Mouse (Mus musculus): ENCODE measurements around the gene Gm10837. TPM values are rescaled to one million over a fixed set of nuclear protein-coding genes. Genes with fewer than 3 reads are reported as not detected.

Gene Gm10837
- polyA plus RNA-seq, 1 experiment from 2014 or later = 0.57 TPM

DNA sequence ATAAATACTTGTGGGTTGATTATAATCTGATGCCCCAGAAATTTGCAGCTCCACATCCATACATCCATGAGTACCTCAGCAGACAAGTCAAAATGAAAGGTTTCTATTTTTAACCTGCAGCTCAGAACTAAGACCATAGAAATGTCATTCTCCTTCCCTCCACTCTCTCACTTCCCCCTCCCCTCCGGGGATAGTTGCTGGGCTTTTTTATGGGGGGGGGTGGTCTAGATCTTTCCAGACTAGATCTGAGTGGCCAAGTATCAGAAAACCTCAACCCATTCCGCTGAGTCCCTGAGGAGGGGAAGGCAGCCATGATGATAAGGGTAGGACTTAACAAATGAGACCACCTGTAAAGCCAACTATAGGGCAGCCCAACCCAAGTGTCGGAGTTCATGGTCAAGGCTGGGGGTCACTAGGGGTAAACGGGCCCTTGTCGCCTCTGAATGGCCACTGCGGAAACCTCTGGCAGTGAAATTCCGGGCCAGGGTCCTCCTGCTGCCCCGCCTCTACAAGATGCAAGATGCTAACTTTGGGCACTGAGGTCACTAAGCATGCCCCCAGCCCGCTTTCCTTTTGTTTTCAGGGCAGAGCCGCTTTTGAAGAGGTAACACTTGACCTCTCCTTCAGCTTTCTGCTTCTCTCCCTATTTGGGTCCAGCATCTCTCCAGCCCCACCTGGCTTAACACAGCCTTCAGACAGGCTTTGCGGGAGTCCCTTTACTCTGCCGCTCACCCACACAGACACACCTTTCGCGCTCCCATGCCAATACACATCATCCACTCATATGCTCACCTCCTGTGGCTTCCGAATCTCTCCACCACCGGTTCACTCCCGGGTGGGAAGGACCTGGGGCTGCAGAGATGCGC lies 6.6 kb upstream of the Gm10837 start:
- WGBS = 7% methylated on average over 18 of the region's 18 CpGs
- Histone ChIP-seq H3K9me3 (no peaks in the 10 kb centered on the region), H3K27ac (no peak overlapping the region), H3K4me1 (peaks cover 8% of the 10 kb centered on the region; the same call in 1 of the 2 replicates), H3K27me3 (replicated peaks) (peaks cover 60% of the 10 kb centered on the region), H3K4me3 (0 out of 2 replicates have a peak overlapping the region, but pooled peaks have one; percentile 0), H3K9ac (0 out of 2 replicates have a peak overlapping the region, but pooled peaks have one; percentile 8), H3K36me3 (no peaks in the 10 kb centered on the region), H3K4me2 (replicated peaks) (peak overlapping the region; percentile 53)
- no peak for ATAC-seq (ENCODE audit: low FRiP score, low read depth)

DNA sequence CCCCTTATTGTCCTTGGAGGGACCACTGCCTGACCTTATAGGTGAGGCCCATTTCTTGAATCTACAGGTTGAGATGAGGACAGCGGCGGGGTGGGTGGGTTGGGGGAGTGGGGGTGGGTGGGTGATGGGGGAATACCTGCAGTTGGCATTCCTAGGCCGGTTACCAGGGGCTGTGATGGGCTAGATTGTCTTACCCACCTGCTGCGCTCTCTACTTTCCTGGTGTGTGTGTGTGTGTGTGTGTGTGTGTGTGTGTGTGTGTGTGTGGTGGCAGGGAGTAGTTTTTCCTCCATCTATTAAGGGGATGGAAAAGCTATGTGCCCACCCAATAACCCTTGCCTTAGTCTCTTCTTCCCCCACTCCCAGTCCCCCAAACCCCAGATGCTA lies 5.9 kb upstream of the Gm10837 start:
- Histone ChIP-seq H3K36me3 (no peaks in the 10 kb centered on the region), H3K27ac (no peak overlapping the region), H3K9me3 (no peaks in the 10 kb centered on the region), H3K4me3 (0 out of 2 replicates have a peak overlapping the region, but pooled peaks have one; percentile 0), H3K4me1 (peaks cover 6% of the 10 kb centered on the region; the same call in 1 of the 2 replicates), H3K27me3 (replicated peaks) (peaks cover 57% of the 10 kb centered on the region), H3K9ac (0 out of 2 replicates have a peak overlapping the region, but pooled peaks have one; percentile 8), H3K4me2 (replicated peaks) (peak overlapping the region; percentile 53)
- 8% methylated on average over 4 of the region's 4 CpGs for WGBS
- ATAC-seq (ENCODE audit: low FRiP score, low read depth) = no peak

DNA sequence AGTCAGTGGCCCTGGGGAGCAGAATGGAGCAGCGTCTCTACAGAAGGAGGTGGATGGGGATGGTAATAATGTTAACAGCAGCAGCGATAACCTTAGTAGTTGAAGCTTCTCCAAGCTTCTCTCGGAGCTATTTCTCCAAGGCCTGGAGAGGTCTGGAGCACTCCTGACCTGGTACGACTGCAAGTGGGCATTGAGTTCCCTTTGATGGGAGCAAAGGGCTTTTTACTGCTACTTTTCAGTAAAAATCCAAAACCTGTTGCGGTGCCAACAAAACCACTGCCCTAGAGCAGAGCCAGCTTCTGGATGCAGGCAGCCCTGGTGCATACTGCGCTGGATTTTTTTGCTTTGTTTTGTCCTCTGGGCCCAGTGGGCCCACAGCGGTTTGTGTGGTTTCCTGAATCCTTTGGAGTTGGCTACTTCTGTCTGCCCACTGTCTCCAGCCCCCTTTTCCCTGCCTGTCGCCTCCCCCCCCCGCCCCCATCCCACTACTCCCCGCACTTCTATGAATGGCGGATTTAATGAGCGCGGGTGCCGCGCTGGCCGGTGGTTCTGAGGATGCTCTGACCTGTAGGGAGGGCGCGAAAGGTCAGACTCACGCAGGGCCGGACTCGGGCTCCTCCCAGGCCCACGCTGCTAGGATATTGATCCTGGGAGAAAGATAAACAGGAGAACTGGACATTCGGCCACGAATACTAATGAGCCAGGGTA lies 5.4 kb upstream of the Gm10837 start:
- no peak overlapping the region for H3K27ac ChIP-seq
- H3K4me3 ChIP-seq = peak overlapping the region; percentile 15; the same call in 1 of the 2 replicates
- H3K36me3 ChIP-seq = no peaks in the 10 kb centered on the region
- H3K4me1 ChIP-seq = peaks cover 10% of the 10 kb centered on the region; the same call in 1 of the 2 replicates
- no peak for ATAC-seq (ENCODE audit: low FRiP score, low read depth)
- WGBS = under 1% methylated on average over 24 of the region's 24 CpGs
- peaks cover 60% of the 10 kb centered on the region for H3K27me3 ChIP-seq (replicated peaks)
- no peaks in the 10 kb centered on the region for H3K9me3 ChIP-seq
- H3K4me2 ChIP-seq (replicated peaks) = peak overlapping the region; percentile 53
- peak overlapping the region; percentile 13; the same call in 1 of the 2 replicates for H3K9ac ChIP-seq

DNA sequence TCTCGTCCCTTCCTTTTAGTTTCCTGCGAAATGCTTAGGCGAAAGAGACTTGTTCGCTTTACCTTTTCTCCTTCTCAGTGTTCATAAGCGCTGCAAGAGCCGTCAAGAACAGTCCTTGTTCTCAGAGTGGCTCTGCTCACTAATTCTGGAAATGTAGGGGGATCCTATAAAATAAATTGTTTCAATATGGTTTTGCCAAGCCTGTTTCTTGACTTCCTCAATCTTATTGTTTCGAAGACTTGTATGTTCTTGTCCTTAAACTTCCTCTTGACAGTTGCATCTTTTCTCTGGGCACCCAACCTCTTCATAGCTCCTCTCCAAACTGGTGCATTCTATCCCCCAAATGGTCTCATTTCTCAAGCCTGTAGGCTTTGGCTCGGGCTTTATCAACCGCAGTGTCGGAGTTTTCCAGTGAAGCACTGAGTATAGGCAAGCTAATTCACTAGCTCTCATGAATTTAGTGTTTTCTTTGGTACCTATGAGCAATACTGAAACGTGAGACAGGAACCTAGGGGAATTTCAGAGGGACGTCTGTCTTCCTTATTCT lies 4.7 kb upstream of the Gm10837 start:
- no peak for ATAC-seq (ENCODE audit: low FRiP score, low read depth)
- H3K27ac ChIP-seq = no peak overlapping the region
- no peaks in the 10 kb centered on the region for H3K9me3 ChIP-seq
- H3K27me3 ChIP-seq (replicated peaks) = peaks cover 63% of the 10 kb centered on the region
- H3K4me3 ChIP-seq = no peak overlapping the region; the same call in 1 of the 2 replicates
- 2% methylated on average over 12 of the region's 12 CpGs for WGBS
- H3K9ac ChIP-seq = no peak overlapping the region; the same call in 1 of the 2 replicates
- peak overlapping the region; percentile 53 for H3K4me2 ChIP-seq (replicated peaks)
- H3K36me3 ChIP-seq = no peaks in the 10 kb centered on the region
- H3K4me1 ChIP-seq = peaks cover 17% of the 10 kb centered on the region; the same call in 1 of the 2 replicates

DNA sequence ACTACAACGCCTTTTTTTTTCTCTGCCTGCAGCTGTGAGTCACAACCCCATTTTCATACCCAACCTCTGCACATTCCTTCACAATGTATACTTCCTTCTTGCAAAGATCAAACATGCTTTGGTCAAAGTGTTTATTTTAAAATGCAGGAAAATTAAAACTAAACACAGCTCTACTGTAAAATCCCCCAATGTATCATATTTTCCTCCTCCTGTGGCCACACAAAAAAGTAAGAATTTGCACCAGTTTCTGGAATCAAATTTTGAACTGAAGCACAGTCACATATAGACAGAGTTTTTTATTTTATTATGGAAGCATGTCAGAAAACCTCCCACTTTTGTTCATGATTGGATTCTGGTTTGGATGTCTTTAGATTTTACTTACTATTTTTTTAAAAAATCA lies 3.8 kb upstream of the Gm10837 start:
- Histone ChIP-seq H3K9me3 (no peaks in the 10 kb centered on the region), H3K4me1 (peaks cover 18% of the 10 kb centered on the region; the same call in 1 of the 2 replicates), H3K27ac (no peak overlapping the region), H3K4me2 (replicated peaks) (no peak overlapping the region), H3K4me3 (no peak overlapping the region), H3K27me3 (replicated peaks) (peaks cover 64% of the 10 kb centered on the region), H3K36me3 (no peaks in the 10 kb centered on the region), H3K9ac (no peak overlapping the region)
- no peak for ATAC-seq (ENCODE audit: low FRiP score, low read depth)
- WGBS = 7% methylated on average over 1 of the region's 1 CpGs

DNA sequence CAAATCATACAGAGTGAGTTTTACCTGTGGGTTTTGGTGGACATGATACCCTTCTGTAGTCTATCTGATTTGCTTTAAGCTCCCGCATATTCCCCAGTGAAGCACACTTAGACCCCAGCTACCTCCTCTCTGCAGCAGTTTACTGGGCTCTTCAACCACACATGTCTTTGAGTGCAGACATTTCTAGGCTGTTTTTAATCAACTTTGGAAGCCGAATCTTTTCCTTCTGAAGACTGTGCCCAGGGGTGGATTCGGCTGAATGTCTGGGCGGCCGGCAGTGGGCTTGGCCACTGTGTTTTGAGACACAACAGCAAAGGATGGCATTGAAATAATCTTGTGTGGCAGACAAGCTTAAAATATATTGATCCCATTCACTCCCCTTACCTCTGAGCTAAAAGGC lies 3.0 kb upstream of the Gm10837 start:
- peaks cover 12% of the 10 kb centered on the region; the same call in 1 of the 2 replicates for H3K4me1 ChIP-seq
- no peak overlapping the region; the same call in 1 of the 2 replicates for H3K4me2 ChIP-seq (replicated peaks)
- H3K27ac ChIP-seq = no peak overlapping the region
- no peak overlapping the region for H3K4me3 ChIP-seq
- no peaks in the 10 kb centered on the region for H3K9me3 ChIP-seq
- WGBS = 5% methylated on average over 5 of the region's 5 CpGs
- H3K9ac ChIP-seq = no peak overlapping the region
- no peaks in the 10 kb centered on the region for H3K36me3 ChIP-seq
- ATAC-seq (ENCODE audit: low FRiP score, low read depth) = no peak
- peaks cover 58% of the 10 kb centered on the region for H3K27me3 ChIP-seq (replicated peaks)

DNA sequence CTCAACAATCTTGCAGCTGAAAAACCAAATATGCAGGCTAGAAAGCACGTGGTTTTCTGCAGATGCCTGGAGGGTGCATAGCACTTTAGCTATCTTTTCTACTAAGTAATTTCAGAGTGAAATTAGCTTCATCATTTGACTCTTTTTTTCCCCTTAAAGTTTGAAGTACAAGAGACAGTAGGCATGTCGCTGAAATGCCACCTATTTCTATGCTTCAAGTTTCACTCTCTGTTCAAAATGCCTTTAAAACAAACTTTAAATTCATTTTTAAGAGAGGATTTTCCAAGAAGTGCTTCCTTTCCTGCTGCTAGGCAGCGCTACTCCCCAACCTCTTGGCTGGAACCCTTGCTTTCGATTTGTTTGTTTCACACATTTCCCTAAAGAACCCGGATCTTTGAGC lies 1.3 kb upstream of the Gm10837 start:
- H3K4me3 ChIP-seq = no peak overlapping the region
- no peaks in the 10 kb centered on the region for H3K36me3 ChIP-seq
- under 1% methylated on average over 5 of the region's 5 CpGs for WGBS
- H3K27ac ChIP-seq = no peak overlapping the region
- H3K4me2 ChIP-seq (replicated peaks) = peak overlapping the region; percentile 33; the same call in 1 of the 2 replicates
- H3K4me1 ChIP-seq = peaks cover 12% of the 10 kb centered on the region; the same call in 1 of the 2 replicates
- H3K9ac ChIP-seq = no peak overlapping the region
- H3K27me3 ChIP-seq (replicated peaks) = peaks cover 52% of the 10 kb centered on the region
- no peak for ATAC-seq (ENCODE audit: low FRiP score, low read depth)
- H3K9me3 ChIP-seq = peaks cover 4% of the 10 kb centered on the region; the same call in 1 of the 2 replicates

DNA sequence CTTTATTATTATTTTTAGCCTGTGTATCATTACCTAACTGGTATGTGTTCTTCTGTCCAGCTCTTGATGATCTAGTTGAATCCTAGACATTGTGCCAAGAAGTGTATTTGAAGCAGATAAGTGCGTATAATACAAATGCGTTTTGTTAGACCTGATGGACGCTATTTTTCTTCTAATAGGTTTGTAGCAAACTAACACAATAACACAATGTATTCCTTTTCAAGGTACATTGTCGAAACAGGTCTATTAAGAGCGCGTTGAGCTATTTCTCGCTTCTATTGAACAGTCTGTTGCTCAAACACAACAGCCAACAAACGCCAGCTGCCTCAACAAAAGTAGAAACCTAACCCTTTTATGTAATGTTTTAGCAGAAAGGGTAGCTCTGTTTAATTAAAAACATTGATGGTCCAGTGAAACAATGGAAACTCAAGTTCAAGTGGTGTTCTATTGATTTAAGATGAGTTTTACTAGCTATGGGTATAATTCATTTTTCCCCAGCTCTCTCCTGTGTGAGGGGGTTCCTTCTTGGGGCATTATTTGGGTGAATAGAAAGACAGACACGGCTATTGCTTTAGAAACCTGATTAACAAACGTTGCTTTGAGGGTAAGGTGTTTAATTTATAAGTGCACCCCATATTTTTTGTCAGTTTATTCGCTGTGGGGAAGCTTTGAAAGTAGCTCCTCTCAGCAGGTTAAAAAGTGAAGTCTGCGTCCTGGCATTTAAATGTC lies 536 bp upstream of the Gm10837 start:
- ATAC-seq (ENCODE audit: low FRiP score, low read depth) = peak; percentile 71
- peak overlapping the region; percentile 60 for H3K4me2 ChIP-seq (replicated peaks)
- H3K9me3 ChIP-seq = peaks cover 4% of the 10 kb centered on the region; the same call in 1 of the 2 replicates
- H3K36me3 ChIP-seq = no peaks in the 10 kb centered on the region
- no peak overlapping the region for H3K9ac ChIP-seq
- 2% methylated on average over 12 of the region's 12 CpGs for WGBS
- peaks cover 44% of the 10 kb centered on the region for H3K27me3 ChIP-seq (replicated peaks)
- H3K4me3 ChIP-seq = 0 out of 2 replicates have a peak overlapping the region, but pooled peaks have one; percentile 28
- H3K4me1 ChIP-seq = peaks cover 12% of the 10 kb centered on the region; the same call in 1 of the 2 replicates
- H3K27ac ChIP-seq = no peak overlapping the region

DNA sequence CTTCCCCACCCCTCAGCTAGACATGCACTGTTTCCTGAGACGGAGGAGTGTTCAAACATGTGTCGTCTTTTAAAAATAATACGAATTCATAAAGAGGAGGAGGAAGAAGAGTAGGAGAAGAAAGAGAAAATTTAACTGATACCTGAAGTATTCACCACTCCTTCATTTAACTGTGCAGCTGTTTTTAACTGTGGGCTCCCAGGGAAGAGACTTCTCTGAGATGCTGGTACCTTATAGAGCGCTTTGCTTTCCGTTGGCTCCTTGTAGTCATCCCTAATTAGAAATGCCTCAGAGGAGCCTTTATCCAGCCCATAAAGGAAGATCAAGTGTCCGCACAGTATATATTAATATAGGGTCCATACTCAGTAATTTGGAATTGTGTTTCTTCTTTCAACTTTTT lies 1.1 kb downstream of the Gm10837 start:
- no peaks in the 10 kb centered on the region for H3K36me3 ChIP-seq
- H3K9me3 ChIP-seq = peaks cover 4% of the 10 kb centered on the region; the same call in 1 of the 2 replicates
- 0 out of 2 replicates have a peak, but pooled peaks cover 12% of the 10 kb centered on the region for H3K4me1 ChIP-seq
- H3K27me3 ChIP-seq (replicated peaks) = peaks cover 31% of the 10 kb centered on the region
- H3K4me2 ChIP-seq (replicated peaks) = no peak overlapping the region
- no peak overlapping the region for H3K4me3 ChIP-seq
- ATAC-seq (ENCODE audit: low FRiP score, low read depth) = no peak
- H3K27ac ChIP-seq = no peak overlapping the region
- 66% methylated on average over 6 of the region's 6 CpGs for WGBS
- H3K9ac ChIP-seq = no peak overlapping the region

DNA sequence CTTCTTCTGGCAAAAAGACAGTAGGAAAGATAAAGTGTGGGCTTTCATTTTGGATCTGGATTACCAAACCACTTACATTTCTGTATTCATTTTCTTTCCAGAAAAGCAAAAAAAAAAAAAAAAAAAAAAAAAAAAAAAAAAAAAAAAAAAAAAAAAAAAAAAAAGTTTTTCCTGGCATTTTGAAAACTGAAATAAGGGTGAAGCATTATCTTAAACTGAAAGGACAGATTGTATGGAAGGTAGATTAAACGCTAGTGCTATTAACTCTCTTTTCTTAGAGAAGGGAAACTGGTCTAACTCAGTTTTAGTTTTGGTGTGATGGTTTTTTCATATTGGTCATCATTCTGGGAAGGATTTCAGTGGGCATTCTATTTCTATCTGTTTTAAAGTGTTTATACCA lies 1.6 kb downstream of the Gm10837 start:
- no peak for ATAC-seq (ENCODE audit: low FRiP score, low read depth)
- H3K9ac ChIP-seq = no peak overlapping the region
- WGBS = 80% methylated on average over 1 of the region's 1 CpGs
- no peak overlapping the region for H3K27ac ChIP-seq
- H3K9me3 ChIP-seq = peaks cover 4% of the 10 kb centered on the region; the same call in 1 of the 2 replicates
- no peak overlapping the region for H3K4me2 ChIP-seq (replicated peaks)
- peaks cover 30% of the 10 kb centered on the region for H3K27me3 ChIP-seq (replicated peaks)
- H3K36me3 ChIP-seq = no peaks in the 10 kb centered on the region
- 0 out of 2 replicates have a peak, but pooled peaks cover 12% of the 10 kb centered on the region for H3K4me1 ChIP-seq
- H3K4me3 ChIP-seq = no peak overlapping the region

DNA sequence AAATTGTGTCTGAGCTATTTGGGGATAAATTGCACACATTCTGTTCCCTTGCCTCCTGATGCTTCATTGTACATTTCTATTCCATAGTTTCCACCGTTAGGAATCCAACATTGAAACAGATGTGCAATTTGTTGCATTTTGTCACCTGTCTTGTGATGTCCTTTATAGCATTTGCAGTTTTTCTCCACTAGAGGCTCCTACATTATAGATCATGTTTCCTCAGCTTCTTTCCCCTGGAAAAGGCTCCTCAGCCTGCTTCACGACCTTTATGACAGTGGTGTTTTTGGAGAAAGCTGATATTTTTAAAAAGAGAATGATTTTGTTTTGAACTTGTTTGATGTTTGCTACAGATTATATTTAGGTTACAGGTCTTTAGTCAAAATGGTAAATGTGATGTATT lies 18.7 kb downstream of the Gm10837 start:
- Histone ChIP-seq H3K27ac (no peak overlapping the region), H3K4me2 (replicated peaks) (no peak overlapping the region), H3K9me3 (no peaks in the 10 kb centered on the region), H3K4me1 (no peaks in the 10 kb centered on the region), H3K36me3 (no peaks in the 10 kb centered on the region), H3K9ac (no peak overlapping the region), H3K27me3 (replicated peaks) (no peaks in the 10 kb centered on the region), H3K4me3 (no peak overlapping the region)
- 38% methylated on average over 2 of the region's 2 CpGs for WGBS
- no peak for ATAC-seq (ENCODE audit: low FRiP score, low read depth)
